Mouse (Mus musculus): ENCODE results near the gene Gdf7.
A peak's percentile ranks its signal among the peaks of the same experiment; 100 is the strongest.

Gene Gdf7

GRCm38 (mm10) chr12:8327675-8328053 lies 25.9 kb upstream of the Gdf7 start:
- no peak for DNase-seq (ENCODE audit: low spot score in 2 of 2)

GRCm38 (mm10) chr12:8326825-8327674 lies 25.3 kb upstream of the Gdf7 start:
- DNase-seq (ENCODE audit: low spot score in 2 of 2), result peak; percentile 98

DNA sequence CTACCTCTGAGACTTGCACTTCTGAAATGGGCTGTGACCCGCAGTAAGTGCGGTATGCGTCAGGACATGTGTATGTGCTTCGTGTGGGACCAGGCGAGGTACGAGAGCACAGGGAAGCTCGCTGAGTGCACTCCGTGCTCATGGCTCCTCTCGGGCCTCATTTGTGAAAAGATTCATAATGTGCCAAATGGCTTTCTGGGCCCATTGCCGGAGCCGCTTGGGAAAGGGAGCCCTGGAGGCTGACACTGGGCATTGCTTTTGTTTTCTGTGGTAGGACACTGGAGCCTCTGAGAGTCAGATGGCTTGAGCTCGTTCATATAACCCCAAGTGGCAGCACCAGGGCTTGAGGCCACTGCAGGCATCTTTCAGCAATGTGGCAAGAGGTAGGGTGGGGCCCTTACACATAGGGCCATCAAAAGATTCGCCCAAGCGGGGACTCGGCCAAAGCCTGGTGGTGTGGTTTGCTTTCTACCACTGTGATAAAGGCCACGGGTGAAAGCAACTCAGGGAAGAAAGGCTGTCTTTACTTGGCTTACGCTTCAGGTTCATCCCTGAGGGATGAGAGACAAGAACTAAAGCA lies 24.3 kb upstream of the Gdf7 start:
- peak in 1 of 2 experiments; percentile 47 for DNase-seq (ENCODE audit: low spot score in 2 of 2)

- no peak for DNase-seq (ENCODE audit: low spot score in 2 of 2)
Observed at GRCm38 (mm10) chr12:8325245-8325942, 23.6 kb upstream of the Gdf7 start.

- no peak for DNase-seq (ENCODE audit: low spot score in 2 of 2)
Observed at GRCm38 (mm10) chr12:8324086-8324485, 22.3 kb upstream of the Gdf7 start.

DNA sequence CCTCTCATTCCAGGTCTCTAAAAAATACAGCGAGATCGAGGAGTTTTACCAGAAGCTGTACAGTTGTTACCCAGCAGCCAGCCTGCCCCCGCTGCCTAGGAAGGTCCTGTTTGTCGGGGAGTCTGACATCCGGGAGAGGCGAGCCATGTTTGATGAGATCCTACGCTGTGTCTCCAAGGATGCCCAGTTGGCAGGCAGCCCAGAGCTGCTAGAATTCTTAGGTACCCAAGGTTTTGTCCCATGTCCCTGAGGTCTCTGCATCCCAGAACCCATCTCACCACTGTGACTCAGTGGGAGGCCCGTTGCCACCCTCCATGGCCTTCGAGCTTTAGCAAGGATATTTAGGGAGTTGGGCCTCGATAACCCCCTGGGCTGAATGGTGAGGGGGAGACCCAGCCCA lies 19.8 kb upstream of the Gdf7 start:
- no peak for DNase-seq (ENCODE audit: low spot score in 2 of 2)

GRCm38 (mm10) chr12:8320084-8320713 lies 18.4 kb upstream of the Gdf7 start:
- DNase-seq (ENCODE audit: low spot score in 2 of 2), result peak; percentile 81 to 89

- DNase-seq (ENCODE audit: low spot score in 2 of 2), result no peak
Observed at GRCm38 (mm10) chr12:8316541-8316940, 14.8 kb upstream of the Gdf7 start.

DNA sequence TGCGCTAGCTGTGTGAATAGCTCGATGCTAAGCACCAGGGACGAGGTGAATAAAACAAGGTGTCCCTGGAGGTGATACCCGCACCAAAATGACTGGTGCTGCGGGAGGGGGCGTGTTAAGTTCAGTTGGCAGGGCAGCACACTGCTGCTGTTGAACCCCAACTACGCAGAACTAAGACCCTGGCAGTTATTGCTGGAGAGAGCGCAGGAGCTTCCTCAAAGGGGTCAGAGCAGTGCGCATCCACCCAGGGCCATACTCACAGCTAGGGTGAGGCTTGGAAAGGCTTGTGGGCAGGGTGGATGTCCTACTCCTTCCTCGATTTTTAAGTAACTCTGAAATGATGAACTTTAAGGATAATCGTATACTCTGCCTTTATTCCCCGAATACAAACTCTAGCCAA lies 12.0 kb upstream of the Gdf7 start:
- no peak for DNase-seq (ENCODE audit: low spot score in 2 of 2)

- peak; percentile 86 to 92 for DNase-seq (ENCODE audit: low spot score in 2 of 2)
Observed at GRCm38 (mm10) chr12:8313270-8313771, 11.6 kb upstream of the Gdf7 start, which contains the start of gene Hs1bp3. Gene Hs1bp3, plus strand, starts transcription at chr12:8313432.

DNA sequence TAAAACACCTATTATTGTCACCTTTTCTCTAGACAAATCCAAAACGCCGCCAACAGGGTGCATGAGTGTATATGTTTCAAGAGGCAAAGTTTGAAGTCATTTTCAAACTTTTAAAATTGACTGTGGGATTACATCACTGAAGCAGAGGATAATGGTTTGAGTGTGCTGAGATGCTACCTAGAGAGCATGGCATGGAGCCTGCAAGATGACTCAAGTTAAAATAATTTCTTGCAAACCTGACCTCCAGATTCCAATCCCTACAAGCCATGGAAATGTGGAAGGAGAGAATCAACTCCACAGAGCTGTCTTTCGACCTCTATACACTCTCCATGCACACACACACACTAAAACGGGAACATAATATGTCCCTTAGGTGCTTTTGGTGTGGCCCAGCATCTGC lies 10.5 kb upstream of the Gdf7 start:
- DNase-seq (ENCODE audit: low spot score in 2 of 2), result no peak

GRCm38 (mm10) chr12:8310992-8311391 lies 9.2 kb upstream of the Gdf7 start:
- DNase-seq (ENCODE audit: low spot score in 2 of 2), result no peak

DNA sequence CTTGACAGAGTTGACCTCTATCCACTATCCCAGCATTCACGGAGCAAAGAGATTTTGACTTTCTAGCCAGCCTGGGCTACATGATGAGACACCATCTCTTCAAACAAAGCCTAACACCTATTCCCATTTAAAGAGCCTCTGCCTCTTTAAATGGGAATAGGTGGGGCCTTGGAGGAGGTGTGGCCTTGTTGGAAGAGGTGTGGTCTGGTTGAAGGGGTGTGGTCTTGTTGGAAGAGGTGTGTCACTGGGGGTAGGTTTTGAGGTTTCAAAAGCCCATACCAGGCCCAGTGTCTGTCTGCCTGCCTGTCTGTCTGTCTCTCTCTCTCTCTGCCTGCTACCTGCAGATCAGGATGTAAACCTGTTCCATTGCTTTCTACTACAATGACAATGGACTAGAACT lies 5.2 kb upstream of the Gdf7 start:
- no peak for DNase-seq (ENCODE audit: low spot score in 2 of 2)

DNA sequence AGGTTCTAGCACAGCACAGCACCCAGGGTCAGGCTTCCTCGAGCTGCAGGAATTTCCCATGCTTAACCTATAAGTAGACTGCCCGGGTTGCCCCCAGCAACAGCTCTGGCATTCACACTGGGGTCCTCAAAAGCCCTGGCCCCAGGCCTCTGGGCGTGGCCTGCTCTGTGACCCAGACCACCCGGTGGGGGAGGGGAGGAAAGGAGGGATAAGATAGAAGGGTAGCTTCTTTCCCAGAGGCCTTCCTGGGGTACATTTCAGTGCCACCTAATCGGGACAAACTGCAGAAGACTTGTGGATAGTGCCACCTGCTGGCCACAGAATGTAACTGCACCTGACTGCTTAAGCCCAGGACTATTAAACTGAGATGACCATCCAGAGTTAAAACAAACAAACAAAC lies 4.7 kb upstream of the Gdf7 start:
- DNase-seq (ENCODE audit: low spot score in 2 of 2), result peak in 1 of 2 experiments; percentile 69

- no peak for DNase-seq (ENCODE audit: low spot score in 2 of 2)
Observed at GRCm38 (mm10) chr12:8305258-8305657, 3.5 kb upstream of the Gdf7 start.

GRCm38 (mm10) chr12:8301011-8301814 lies 541 bp downstream of the Gdf7 start:
- DNase-seq (ENCODE audit: low spot score in 2 of 2), result no peak

DNA sequence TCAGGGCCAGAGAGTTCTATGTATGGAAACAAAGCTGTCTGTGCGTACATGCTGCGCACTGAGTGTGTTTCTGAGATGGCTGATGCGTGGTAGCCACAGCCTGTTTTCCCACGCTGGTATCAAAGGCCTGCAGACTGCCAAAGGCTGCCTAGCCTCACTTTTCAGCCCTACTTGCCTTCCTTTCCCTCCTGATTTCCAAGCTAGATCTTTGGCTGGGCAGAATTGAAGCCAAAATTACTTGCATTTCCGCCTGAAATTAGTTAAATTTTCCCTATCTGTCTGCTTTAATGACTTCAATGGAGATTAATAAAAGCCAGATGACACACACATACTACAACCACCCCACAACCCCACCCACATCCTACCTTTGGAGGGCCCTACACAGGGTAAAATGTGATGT lies 1.2 kb downstream of the Gdf7 start:
- no peak for DNase-seq (ENCODE audit: low spot score in 2 of 2)

GRCm38 (mm10) chr12:8300111-8300480 lies 1.7 kb downstream of the Gdf7 start:
- no peak for DNase-seq (ENCODE audit: low spot score in 2 of 2)

DNA sequence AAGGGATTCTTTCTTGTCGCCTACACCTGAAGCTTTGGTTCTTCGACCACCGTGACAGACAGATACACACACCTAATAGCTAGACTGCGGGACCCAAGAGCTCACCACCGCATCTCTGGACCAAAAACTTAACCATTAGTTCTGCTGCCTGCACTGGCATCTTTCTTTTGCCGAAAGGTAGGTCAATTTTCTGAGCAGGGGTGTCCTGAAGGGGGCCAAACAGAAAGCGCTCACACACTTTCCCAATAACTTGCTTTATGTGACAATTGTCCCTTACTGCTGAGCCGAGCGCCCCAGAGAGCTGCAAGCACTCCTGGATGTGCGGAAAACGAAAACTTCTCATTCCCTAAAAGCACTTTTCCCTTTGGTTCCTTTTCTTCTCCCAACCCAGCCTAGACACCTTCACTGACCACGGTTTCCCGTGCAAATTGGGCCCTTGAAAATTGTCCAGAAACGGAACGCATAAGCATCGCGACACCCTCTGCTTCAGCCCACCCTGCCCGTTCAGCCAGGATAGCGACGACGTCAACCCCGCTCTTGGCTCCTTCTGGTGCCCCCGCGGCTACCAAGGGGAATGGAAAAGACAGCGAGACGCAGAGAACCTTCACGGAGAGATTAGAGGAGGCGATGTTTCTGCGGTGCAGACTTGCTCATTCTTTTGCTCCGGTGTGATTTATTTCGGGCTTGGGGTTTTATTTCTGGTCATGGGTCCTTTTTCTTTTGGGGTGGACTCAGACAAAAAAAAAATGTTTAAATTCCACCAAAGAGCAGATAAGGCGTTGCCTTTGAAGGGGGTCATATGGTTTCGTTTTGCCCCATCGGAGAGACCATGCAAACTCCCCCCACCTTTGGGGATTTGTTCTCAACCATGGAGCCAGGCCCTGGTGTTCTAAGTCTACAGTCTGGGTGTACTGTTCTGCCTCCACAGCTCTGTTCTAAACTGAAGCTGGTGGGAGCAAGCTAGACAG lies 2.3 kb downstream of the Gdf7 start:
- no peak for DNase-seq (ENCODE audit: low spot score in 2 of 2)

All from cerebellum, postnatal 4 days (tissue).